Mouse (Mus musculus) v-Abl transformed pro-B cells (cell line): Measurements from ENCODE around the gene Grk5.
"Not testable (repeated sequence)": the region's sequence is repeated elsewhere in the genome, so short reads cannot be mapped to it uniquely, and the experiment has no call there.

Source experiments
- in situ Hi-C, 2 experiments: fragments of 400-800 bp; cut with MboI; formaldehyde crosslinking; loops; one replicate each; pipeline ENCODE4 v1.15.1; 2025; ENCODE audit not compliant: unreplicated experiment in 2 of 2

Gene Grk5

GRCm38 (mm10) chr19:60905477-60905876 lies 15.9 kb downstream of the Grk5 start:
- in situ Hi-C loops, result no loop called here

GRCm38 (mm10) chr19:60910304-60910703 lies 20.8 kb downstream of the Grk5 start:
- in situ Hi-C loops, result no loop called here

GRCm38 (mm10) chr19:60911653-60912052 lies 22.1 kb downstream of the Grk5 start:
- in situ Hi-C loops, result no loop called here

- in situ Hi-C loops, result no loop called here
Observed at GRCm38 (mm10) chr19:60915236-60915635, 25.7 kb downstream of the Grk5 start.

GRCm38 (mm10) chr19:60915862-60916261 lies 26.3 kb downstream of the Grk5 start:
- in situ Hi-C loops, result no loop called here

GRCm38 (mm10) chr19:60916869-60917570 lies 27.5 kb downstream of the Grk5 start:
- in situ Hi-C loops, result no loop called here

- in situ Hi-C loops, result not testable (repeated sequence)
Observed at GRCm38 (mm10) chr19:60924534-60924933, 35.0 kb downstream of the Grk5 start.

GRCm38 (mm10) chr19:60935001-60935400 lies 45.5 kb downstream of the Grk5 start:
- in situ Hi-C loops, result no loop called here

- in situ Hi-C loops, result loop anchor here (10.0 kb wide), 1 partner anchor 45 kb away; no protein-coding TSS in a partner anchor
Observed at GRCm38 (mm10) chr19:60939954-60940379, 50.4 kb downstream of the Grk5 start.

- in situ Hi-C loops, result loop anchor here (10.0 kb wide), 1 partner anchor 46 kb away; no protein-coding TSS in a partner anchor
Observed at GRCm38 (mm10) chr19:60940866-60941265, 51.3 kb downstream of the Grk5 start.

- in situ Hi-C loops, result loop anchor here (10.0 kb wide), 1 partner anchor 51 kb away; no protein-coding TSS in a partner anchor
Observed at GRCm38 (mm10) chr19:60945801-60946311, 56.3 kb downstream of the Grk5 start.

GRCm38 (mm10) chr19:60946656-60947055 lies 57.1 kb downstream of the Grk5 start:
- in situ Hi-C loops, result loop anchor here (10.0 kb wide), 1 partner anchor 52 kb away; no protein-coding TSS in a partner anchor

GRCm38 (mm10) chr19:60948996-60949395 lies 59.4 kb downstream of the Grk5 start:
- in situ Hi-C loops, result loop anchor here (10.0 kb wide), 1 partner anchor 54 kb away; no protein-coding TSS in a partner anchor

- in situ Hi-C loops, result no loop called here
Observed at GRCm38 (mm10) chr19:60950056-60950869, 60.7 kb downstream of the Grk5 start.

GRCm38 (mm10) chr19:60955131-60955530 lies 65.6 kb downstream of the Grk5 start:
- in situ Hi-C loops, result no loop called here

- in situ Hi-C loops, result no loop called here
Observed at GRCm38 (mm10) chr19:60955712-60956111, 66.2 kb downstream of the Grk5 start.

- in situ Hi-C loops, result no loop called here
Observed at GRCm38 (mm10) chr19:60956198-60956750, 66.7 kb downstream of the Grk5 start.

GRCm38 (mm10) chr19:60959706-60960230 lies 70.2 kb downstream of the Grk5 start:
- in situ Hi-C loops, result no loop called here

- in situ Hi-C loops, result no loop called here
Observed at GRCm38 (mm10) chr19:60962358-60963061, 73.0 kb downstream of the Grk5 start.

GRCm38 (mm10) chr19:60967909-60968308 lies 78.4 kb downstream of the Grk5 start:
- in situ Hi-C loops, result no loop called here
